Mouse (Mus musculus): ENCODE measurements around the gene Nlrc5.

DNA sequence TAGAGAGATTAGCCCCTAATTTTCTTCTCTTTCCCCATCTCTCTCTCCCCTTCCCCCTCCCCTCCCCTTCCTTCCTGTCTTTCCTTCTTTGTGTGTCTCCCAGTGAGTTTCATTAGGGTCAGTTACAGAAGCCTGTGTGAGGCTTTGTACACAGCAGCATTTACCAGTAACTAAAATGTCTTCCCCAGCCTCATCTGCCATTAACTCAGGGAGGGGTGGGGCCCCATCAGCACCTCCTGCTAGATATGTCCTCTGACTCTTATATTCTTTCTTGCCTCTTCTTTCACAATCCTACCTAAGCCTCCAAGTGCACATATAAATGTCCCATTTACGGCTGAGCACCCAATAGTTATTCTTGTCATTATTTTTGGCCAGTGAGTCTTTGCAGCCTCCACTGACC lies 6.2 kb downstream of the Nlrc5 start:
- TF ChIP-seq CTCF (IDR thresholded peaks at IDR 0.05 in 2 of 3, conservative IDR thresholded peaks at IDR 0.05 in 1 of 3; ENCODE audit: control insufficient read depth in 1 of 3, insufficient read depth in 1 of 3, low read depth in 2 of 3, low read length in 3 of 3, poor library complexity in 1 of 3, severe bottlenecking in 1 of 3), result no peak
- TF ChIP-seq MAX (IDR thresholded peaks at IDR 0.05; ENCODE audit: low read length), result no peak
- TF ChIP-seq MEF2A (IDR thresholded peaks at IDR 0.05; ENCODE audit: extremely low read depth, insufficient replicate concordance, low read depth, low read length, poor library complexity, severe bottlenecking), result no peak
- TF ChIP-seq E2F4 (IDR thresholded peaks at IDR 0.05; ENCODE audit: borderline replicate concordance, low read depth, low read length), result no peak
- TF ChIP-seq UBTF (IDR thresholded peaks at IDR 0.05; ENCODE audit: borderline replicate concordance, insufficient read depth, low read depth, low read length), result no peak
- no peak for TF ChIP-seq POLR2A (IDR thresholded peaks at IDR 0.05; ENCODE audit: control insufficient read depth in 1 of 2, insufficient read depth in 1 of 2, low read depth in 1 of 2, low read length in 2 of 2, poor library complexity in 1 of 2)
- no peak for TF ChIP-seq CHD1 (IDR thresholded peaks at IDR 0.05; ENCODE audit: low read depth, low read length)
- no peak for TF ChIP-seq POLR2AphosphoS2 (IDR thresholded peaks at IDR 0.05; ENCODE audit: low read length)
